Mouse (Mus musculus) E14TG2a.4 (cell line): Measurements from ENCODE around the gene Olfm4.

Experiments used
- CTCF ChIP-seq: conservative IDR thresholded peaks from 2 replicates; pipeline ENCODE4 v1.5.1; 2014; ENCODE audit warnings: low read length
- NANOG ChIP-seq: IDR thresholded peaks from 2 replicates; pipeline ENCODE4 v1.6.1; 2014; ENCODE audit warnings: borderline replicate concordance, low read length, mixed read lengths
- POU5F1 ChIP-seq: IDR thresholded peaks from 2 replicates; pipeline ENCODE4 v1.6.1; 2014; ENCODE audit warnings: low read length, borderline replicate concordance

DNA sequence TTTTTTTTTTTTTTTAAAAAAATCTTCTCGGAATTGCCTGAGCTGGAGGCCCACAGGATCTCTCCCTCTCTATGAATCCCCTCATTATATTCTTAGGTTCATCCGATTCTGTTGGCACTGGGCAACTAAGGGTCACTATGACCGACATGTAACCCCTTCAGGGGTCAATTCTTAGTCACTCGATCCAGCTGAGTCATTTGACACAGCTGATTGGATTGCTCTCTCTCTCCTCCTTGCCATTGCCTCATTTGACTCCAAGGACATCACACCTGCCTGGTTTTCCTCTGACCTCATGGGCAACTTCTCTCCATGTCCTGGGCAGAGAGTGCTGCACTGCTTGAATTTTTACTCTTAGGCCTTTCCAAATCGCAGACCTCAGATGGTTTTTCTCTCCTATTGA lies 6.7 kb downstream of the Olfm4 start:
- no peak for TF ChIP-seq CTCF
- TF ChIP-seq POU5F1 = no peak
- TF ChIP-seq NANOG = no peak
